Mouse (Mus musculus) liver, embryonic 11.5 days (tissue): ENCODE data around the gene Nudt4. TPM values are rescaled to one million over a fixed set of nuclear protein-coding genes. Genes with fewer than 3 reads are reported as not detected.

Experiments used
- ATAC-seq: fragments of 200-750 bp; cut with Nextera tagmentation; replicated peaks from 2 replicates; pipeline ENCODE4 v1.8.0; 2017; ENCODE audit warnings: moderate number of reproducible peaks, mild to moderate bottlenecking, moderate TSS enrichment, moderate library complexity; ENCODE audit not compliant: low FRiP score
- DNase-seq: peaks from one replicate; pipeline ENCODE4 v3.0.0-alpha.2; 2017; ENCODE audit warnings: low spot score
- H3K27ac ChIP-seq: fragments of 300-500 bp; sonication (generic); 2 replicates; pipeline ENCODE4 v1.5.1; 2014; ENCODE audit warnings: mild to moderate bottlenecking, low read depth, low read length, control low read depth
- H3K27me3 ChIP-seq: fragments of 300-500 bp; sonication (generic); replicated peaks from 2 replicates; pipeline ENCODE4 v1.6.1; 2014; ENCODE audit warnings: low read length, mixed read lengths; ENCODE audit not compliant: control insufficient read depth, insufficient read depth
- H3K36me3 ChIP-seq: fragments of 300-500 bp; sonication (generic); 2 replicates; pipeline ENCODE4 v1.6.1; 2014; ENCODE audit warnings: mild to moderate bottlenecking, low read length, moderate library complexity, mixed read lengths; ENCODE audit not compliant: control insufficient read depth, insufficient read depth
- H3K4me1 ChIP-seq: fragments of 300-500 bp; sonication (generic); replicated peaks from 2 replicates; pipeline ENCODE4 v1.6.1; 2014; ENCODE audit warnings: low read length, mixed read lengths; ENCODE audit not compliant: control insufficient read depth, insufficient read depth
- H3K4me2 ChIP-seq: fragments of 300-500 bp; sonication (generic); 2 replicates; pipeline ENCODE4 v1.6.1; 2014; ENCODE audit warnings: mild to moderate bottlenecking, control low read depth, moderate library complexity
- H3K4me3 ChIP-seq: fragments of 300-500 bp; sonication (generic); 2 replicates; pipeline ENCODE4 v1.5.1; 2014; ENCODE audit warnings: low read depth, low read length, control low read depth
- H3K9ac ChIP-seq: fragments of 300-500 bp; sonication (generic); 2 replicates; pipeline ENCODE4 v1.6.1; 2014; ENCODE audit warnings: low read depth, low read length, control low read depth
- H3K9me3 ChIP-seq: fragments of 300-500 bp; sonication (generic); 2 replicates; pipeline ENCODE4 v1.6.1; 2016; ENCODE audit warnings: low read length, inconsistent platforms, mixed read lengths; ENCODE audit not compliant: control insufficient read depth
- WGBS: fragments of 180-500 bp; shearing (Covaris S2); extraction: QIAGEN DNeasy Blood & Tissue Kit; methylation state at CpG from one replicate; pipeline ENCODE4 v1.1.7; 2014; 5-methylcytosine and 5-hydroxymethylcytosine counted together
- polyA plus RNA-seq: library from polyadenylated mRNA; unstranded; fragments of >200 nt; fragmentation: Nextera tagmentation; extraction: Ambion mirVana; gene quantifications from 2 replicates; pipeline ENCODE4 v1.2.1, GENCODE M21; 2014

The Nudt4 gene
- polyA plus RNA-seq, 1 experiment from 2014 or later, result 95.8 TPM

DNA sequence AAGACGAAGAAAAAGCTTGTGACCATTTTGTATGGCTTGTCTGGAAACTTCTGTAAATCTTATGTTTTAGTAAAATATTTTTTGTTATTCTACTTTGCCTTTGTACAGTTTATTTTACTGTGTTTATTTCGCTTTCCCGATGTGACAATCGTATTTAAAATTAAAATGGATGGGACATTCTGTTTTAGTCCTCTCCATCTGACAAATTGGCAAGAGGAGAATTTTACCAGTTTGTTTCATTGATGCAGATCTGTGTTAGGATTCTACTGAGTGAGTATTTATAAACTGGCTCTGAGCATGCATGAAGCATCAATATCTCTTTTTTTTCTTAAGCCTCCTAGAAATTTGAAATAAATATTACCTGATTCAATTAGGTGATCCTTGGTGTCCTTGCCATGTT lies 21.0 kb downstream of the Nudt4 start:
- Histone ChIP-seq H3K9ac (no peak overlapping the region), H3K27me3 (no peaks in the 10 kb centered on the region), H3K4me2 (no peak overlapping the region), H3K36me3 (peaks cover 11% of the 10 kb centered on the region; the same call in 1 of the 2 replicates), H3K9me3 (no peaks in the 10 kb centered on the region), H3K27ac (no peak overlapping the region), H3K4me1 (peaks cover 2% of the 10 kb centered on the region; the same call in 1 of the 2 replicates), H3K4me3 (no peak overlapping the region)
- DNase-seq, result no peak
- 92% methylated on average over 4 of the region's 4 CpGs for WGBS
- ATAC-seq, result no peak

DNA sequence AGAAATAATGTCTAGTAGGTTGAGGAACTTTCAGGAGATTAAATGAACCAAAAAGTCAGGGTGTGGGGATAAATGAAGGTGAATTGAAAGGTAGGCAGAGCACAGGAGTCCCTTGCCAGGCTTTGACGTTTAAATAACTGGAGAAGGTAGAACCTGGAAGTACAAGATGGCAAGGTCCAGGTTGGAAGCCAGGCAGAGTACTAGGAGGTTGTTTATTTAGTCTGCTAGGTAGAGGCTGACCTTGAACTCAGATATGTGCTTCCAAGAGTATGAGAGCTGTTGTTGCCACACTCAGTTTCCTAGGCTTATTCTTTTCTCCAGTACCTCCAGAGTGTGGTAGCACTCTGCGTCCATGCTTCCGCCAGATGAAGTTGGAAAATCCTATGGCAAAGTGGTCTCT lies 24.1 kb downstream of the Nudt4 start:
- Histone ChIP-seq H3K27ac (no peak overlapping the region), H3K36me3 (no peaks in the 10 kb centered on the region; the same call in 1 of the 2 replicates), H3K9me3 (no peaks in the 10 kb centered on the region), H3K4me2 (no peak overlapping the region), H3K4me1 (peaks cover 2% of the 10 kb centered on the region; the same call in 1 of the 2 replicates), H3K4me3 (no peak overlapping the region), H3K9ac (no peak overlapping the region), H3K27me3 (no peaks in the 10 kb centered on the region)
- WGBS, result 83% methylated on average over 3 of the region's 3 CpGs
- ATAC-seq (no peak), DNase-seq (no peak)

DNA sequence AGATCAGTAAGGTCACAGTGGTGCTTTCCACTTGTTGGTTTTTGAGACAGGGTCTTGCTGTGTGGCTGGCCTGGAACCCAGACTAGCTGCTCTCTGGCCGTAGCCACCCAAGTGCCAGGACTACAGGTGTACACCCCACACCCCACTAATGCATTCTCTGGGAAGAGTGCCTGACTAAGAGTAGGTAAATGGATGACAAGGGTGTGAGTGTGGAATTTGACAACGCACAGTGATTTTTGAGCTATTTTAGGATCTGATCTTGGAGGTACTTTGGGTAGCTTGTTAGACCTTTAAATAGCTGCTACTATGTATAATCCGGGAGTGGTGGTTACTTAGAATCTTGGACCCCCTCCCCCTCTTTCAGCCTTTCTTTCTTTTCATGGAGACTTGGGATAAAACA lies 24.7 kb downstream of the Nudt4 start:
- Histone ChIP-seq H3K27me3 (no peaks in the 10 kb centered on the region), H3K4me2 (no peak overlapping the region), H3K4me1 (peaks cover 2% of the 10 kb centered on the region; the same call in 1 of the 2 replicates), H3K9ac (no peak overlapping the region), H3K36me3 (no peaks in the 10 kb centered on the region), H3K4me3 (no peak overlapping the region), H3K9me3 (no peaks in the 10 kb centered on the region), H3K27ac (no peak overlapping the region)
- 83% methylated on average over 3 of the region's 3 CpGs for WGBS
- DNase-seq (no peak), ATAC-seq (no peak)

DNA sequence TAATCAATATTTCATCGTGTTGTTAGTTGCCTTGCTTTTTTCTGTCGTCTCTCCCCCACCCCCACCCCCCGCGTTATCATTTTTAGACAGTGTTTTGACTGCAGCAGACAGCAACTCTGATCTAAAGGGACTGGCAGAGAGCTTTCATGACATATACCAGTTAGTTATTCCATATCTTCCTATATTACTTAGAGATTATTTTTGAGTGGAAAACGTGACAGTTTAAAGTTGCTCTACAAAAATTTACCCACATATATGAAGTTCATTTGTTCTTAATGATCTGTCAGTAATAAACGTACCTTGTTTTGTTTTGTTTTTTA lies 27.8 kb downstream of the Nudt4 start:
- Histone ChIP-seq H3K27me3 (no peaks in the 10 kb centered on the region), H3K9ac (no peak overlapping the region), H3K4me2 (no peak overlapping the region), H3K27ac (no peak overlapping the region; the same call in 1 of the 2 replicates), H3K4me3 (no peak overlapping the region), H3K4me1 (peaks cover 8% of the 10 kb centered on the region), H3K36me3 (no peaks in the 10 kb centered on the region), H3K9me3 (no peaks in the 10 kb centered on the region)
- no peak for DNase-seq
- ATAC-seq, result no peak
- WGBS, result 66% methylated on average over 6 of the region's 6 CpGs

DNA sequence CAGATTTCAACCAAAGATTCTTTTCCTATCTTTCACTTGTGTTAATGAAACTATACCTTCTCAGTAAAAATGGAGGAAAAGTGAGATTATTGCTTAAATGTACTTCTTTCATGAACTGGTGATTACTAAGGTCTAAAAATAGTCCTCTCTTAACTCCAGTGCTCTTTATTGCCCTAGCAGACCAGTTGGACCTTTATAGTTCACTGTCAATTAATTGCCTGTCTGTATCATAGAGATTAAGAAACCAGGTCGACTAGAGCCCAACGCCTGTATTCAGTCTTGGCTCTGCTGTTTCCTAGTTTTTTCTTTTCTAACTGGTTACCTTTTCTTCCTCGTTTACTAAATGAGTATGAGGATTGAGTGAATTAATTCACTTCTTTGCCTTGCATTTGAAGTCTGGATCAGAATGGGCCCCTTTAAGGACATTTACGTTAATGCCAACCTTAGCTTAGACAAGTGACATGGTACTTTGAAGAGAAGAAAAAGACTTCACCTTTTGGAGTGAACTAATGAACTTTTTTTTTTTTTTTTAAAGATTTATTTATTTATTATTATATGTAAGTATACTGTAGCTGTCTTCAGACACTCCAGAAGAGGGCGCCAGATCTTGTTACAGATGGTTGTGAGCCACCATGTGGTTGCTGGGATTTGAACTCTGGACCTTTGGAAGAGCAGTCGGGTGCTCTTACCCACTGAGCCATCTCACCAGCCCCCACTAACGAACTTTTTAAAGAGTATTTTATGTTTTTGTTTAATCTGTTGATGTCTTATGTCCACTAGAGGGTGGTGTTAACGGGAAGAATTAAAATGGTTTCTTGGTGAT lies 28.3 kb downstream of the Nudt4 start:
- no peak overlapping the region for H3K4me3 ChIP-seq
- no peak overlapping the region for H3K9ac ChIP-seq
- H3K4me2 ChIP-seq, result no peak overlapping the region
- no peaks in the 10 kb centered on the region for H3K9me3 ChIP-seq
- peaks cover 8% of the 10 kb centered on the region for H3K4me1 ChIP-seq
- 82% methylated on average over 8 of the region's 8 CpGs for WGBS
- no peaks in the 10 kb centered on the region for H3K27me3 ChIP-seq
- no peak overlapping the region; the same call in 1 of the 2 replicates for H3K27ac ChIP-seq
- ATAC-seq (no peak), DNase-seq (no peak)
- H3K36me3 ChIP-seq, result no peaks in the 10 kb centered on the region

DNA sequence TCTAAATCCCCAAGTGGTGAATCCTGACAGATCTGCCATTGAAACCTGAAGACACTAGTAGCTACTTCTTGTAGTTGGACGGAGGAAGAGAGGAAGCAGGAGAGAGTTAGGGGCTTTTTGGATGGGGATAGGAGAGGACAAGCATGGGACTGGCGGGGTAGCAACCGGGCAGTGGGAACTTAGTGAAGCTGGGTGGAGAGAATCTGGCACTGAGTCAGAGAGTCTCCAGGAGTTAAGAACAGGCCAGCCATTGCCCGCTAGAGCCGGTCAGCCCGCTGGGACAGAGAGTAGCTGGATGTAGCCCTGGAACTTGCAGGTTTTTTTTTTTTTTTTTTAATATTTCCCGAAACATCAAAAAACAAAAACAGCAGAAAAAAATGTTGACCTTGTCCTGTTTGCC lies 30.6 kb downstream of the Nudt4 start:
- H3K9ac ChIP-seq, result no peak overlapping the region
- H3K4me2 ChIP-seq, result no peak overlapping the region
- no peaks in the 10 kb centered on the region for H3K36me3 ChIP-seq
- 90% methylated on average over 7 of the region's 7 CpGs for WGBS
- no peak overlapping the region for H3K27ac ChIP-seq
- H3K4me1 ChIP-seq, result peaks cover 9% of the 10 kb centered on the region
- DNase-seq (no peak), ATAC-seq (no peak)
- no peaks in the 10 kb centered on the region for H3K9me3 ChIP-seq
- no peak overlapping the region for H3K4me3 ChIP-seq
- H3K27me3 ChIP-seq, result no peaks in the 10 kb centered on the region

DNA sequence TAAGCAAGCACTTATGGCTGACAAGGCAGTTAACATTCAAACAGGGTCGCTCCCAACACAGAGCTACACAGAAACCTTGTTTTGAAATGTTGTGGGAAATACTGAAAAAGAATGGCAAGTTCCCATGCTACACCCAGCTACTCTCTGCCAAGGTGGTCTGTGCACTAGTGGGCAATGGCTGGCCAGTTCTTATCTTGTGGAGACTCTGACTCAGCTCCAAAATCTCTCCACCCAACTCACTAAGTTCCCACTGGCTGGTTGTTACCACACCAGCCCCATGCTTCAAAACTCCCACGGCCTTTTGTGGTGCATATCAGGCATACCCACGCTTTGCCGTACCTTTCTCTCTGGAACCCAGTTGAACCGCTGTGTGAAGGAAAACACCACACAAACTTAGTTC lies 31.0 kb downstream of the Nudt4 start:
- H3K36me3 ChIP-seq, result no peaks in the 10 kb centered on the region
- H3K9ac ChIP-seq, result no peak overlapping the region
- H3K4me1 ChIP-seq, result peaks cover 9% of the 10 kb centered on the region
- DNase-seq (no peak), ATAC-seq (no peak)
- H3K27me3 ChIP-seq, result no peaks in the 10 kb centered on the region
- H3K4me2 ChIP-seq, result no peak overlapping the region
- no peak overlapping the region for H3K4me3 ChIP-seq
- H3K27ac ChIP-seq, result no peak overlapping the region
- WGBS, result 80% methylated on average over 5 of the region's 5 CpGs
- H3K9me3 ChIP-seq, result no peaks in the 10 kb centered on the region

DNA sequence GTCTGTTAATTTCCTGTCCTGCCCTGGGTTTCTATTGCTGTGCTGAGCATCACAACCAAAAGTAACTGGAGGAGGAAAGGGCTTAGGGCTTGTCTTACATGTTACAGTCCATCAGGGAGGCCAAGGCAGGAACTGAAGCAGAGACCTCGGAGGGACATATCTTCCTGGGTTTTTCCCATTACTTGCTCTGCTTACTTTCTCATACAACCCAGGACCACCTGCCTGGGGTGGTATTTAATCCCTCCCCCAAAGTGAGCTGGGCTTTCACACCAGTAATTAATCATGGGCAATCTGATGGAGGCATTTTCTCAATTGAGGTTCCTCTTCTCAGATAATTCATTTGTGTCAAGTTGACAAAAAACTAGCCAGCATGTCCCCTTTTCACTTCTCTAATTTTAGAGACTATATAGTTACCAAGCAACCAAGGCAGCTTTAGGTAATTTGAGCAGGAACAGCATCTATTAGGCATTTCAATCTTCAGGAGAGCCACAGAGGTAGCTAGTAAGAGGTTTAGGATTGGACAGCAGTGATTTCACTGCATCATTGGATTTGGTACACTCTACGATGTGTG lies 33.3 kb downstream of the Nudt4 start:
- no peak overlapping the region for H3K4me2 ChIP-seq
- 73% methylated on average over 2 of the region's 2 CpGs for WGBS

More for the DNA sequence above, 33.3 kb downstream of the Nudt4 start:
- no peak for DNase-seq
- Histone ChIP-seq H3K4me3 (no peak overlapping the region), H3K9me3 (no peaks in the 10 kb centered on the region), H3K27me3 (no peaks in the 10 kb centered on the region), H3K36me3 (no peaks in the 10 kb centered on the region), H3K27ac (no peak overlapping the region), H3K4me1 (peaks cover 9% of the 10 kb centered on the region), H3K9ac (no peak overlapping the region)
- no peak for ATAC-seq
